Mouse (Mus musculus) left cerebral cortex, postnatal 36 days (tissue): Measurements from ENCODE around the gene Vmn1r152. TPM values are rescaled to one million over a fixed set of nuclear protein-coding genes. Genes with fewer than 3 reads are reported as not detected.
"Not testable (repeated sequence)": the region's sequence is repeated elsewhere in the genome, so short reads cannot be mapped to it uniquely, and the experiment has no call there.

Source experiments
- DNase-seq, 2 experiments: peaks; one replicate each; pipeline ENCODE4 v3.0.0; 2021 to 2022; ENCODE audit warnings: low spot score in 2 of 2, mixed read lengths in 1 of 2
- intact Hi-C: fragments of 180-260 bp; cut with DNase I; formaldehyde crosslinking; loops from one replicate; pipeline ENCODE4 v1.15.1; 2025
- total RNA-seq, 2 experiments: library from RNA; stranded (reverse); gene quantifications; 2 replicates each; pipeline ENCODE4 v1.2.3; 2021

Vmn1r152 gene
- total RNA-seq = not detected

DNA sequence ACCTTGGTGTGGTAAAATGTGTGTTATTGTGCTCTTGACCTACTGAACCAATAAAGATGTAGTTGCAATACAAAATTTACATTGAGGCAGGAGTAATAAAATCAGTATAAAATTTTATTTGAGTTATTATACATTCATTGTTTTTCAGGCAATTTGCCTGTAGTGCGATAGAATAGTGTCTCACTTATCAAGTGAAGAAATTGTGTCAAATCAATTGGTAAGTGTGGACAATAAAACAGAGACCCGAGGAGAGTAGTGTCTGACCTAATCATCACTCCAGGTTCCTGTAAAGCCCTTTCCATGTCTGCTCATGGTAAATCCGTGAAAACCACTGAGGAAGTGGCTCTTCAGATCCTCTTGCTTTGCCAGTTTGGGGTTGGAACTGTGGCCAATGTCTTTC is at the start of gene Vmn1r152:
Vmn1r152 (plus strand) TSS at position 301 of the 400 bp plus-strand sequence.
- intact Hi-C loops, DNase-seq: not testable (repeated sequence)

DNA sequence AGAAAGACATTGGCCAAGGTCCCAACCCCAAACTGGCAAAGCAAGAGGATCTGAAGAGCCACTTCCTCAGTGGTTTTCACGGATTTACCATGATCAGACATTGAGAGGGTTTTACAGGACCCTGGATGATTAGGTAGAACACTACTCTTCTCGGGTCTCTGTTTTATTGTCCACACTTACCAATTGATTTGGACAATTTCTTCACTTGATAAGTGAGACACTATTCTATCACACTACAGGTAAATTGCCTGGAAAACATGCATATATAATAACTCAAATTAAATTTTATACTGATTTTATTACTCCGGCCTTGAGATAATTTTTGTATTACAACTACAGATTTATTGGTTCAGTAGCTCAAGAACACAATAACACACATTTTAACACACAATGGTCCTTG is 23.2 kb upstream of the Vmn1r152 start, which contains the start of gene Vmn1r151:
Vmn1r151 (minus strand) TSS at position 101 of the 400 bp plus-strand sequence.
- intact Hi-C loops, DNase-seq: not testable (repeated sequence)

DNA sequence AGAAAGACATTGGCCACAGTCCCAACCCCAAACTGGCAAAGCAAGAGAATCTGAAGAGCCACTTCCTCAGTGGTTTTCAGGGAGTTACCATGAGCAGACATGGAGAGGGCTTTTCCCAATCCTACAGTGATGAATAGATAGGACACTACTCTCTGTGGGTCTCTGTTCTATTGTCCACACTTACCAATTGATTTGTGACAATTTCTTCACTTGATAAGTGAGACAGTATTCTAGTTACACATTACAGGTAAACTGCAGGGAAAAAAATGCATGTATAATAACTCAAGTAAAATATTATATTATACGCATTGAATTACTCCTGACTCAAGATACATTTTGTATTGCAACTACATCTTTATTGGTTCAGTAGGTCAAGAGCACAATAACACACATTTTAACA is 12.0 kb downstream of the Vmn1r152 start, which contains the start of gene Gm8677:
Gm8677 (minus strand) TSS at position 101 of the 400 bp plus-strand sequence.
- intact Hi-C loops, DNase-seq: not testable (repeated sequence)

- DNase-seq, intact Hi-C loops: not testable (repeated sequence)
Measured at GRCm38 (mm10) chr7:22565243-22565642, 42.5 kb downstream of the Vmn1r152 start, which contains the start of gene Gm4201. TSS of gene Gm4201 (minus strand) at chr7:22565343.

Other genes starting within 250 kb of the Vmn1r152 start
- not detected for gene Gm4187, start 193.2 kb upstream of the Vmn1r152 start, total RNA-seq
- not detected for gene Gm8660, start 151.9 kb upstream of the Vmn1r152 start, total RNA-seq
- not detected for gene Vmn1r148, start 109.4 kb upstream of the Vmn1r152 start, total RNA-seq
- not detected for gene Vmn1r149, start 84.7 kb upstream of the Vmn1r152 start, total RNA-seq
- gene Gm10665, start 58.9 kb upstream of the Vmn1r152 start, total RNA-seq = not detected
- not detected for gene Vmn1r151, start 23.3 kb upstream of the Vmn1r152 start, total RNA-seq
- not detected for gene Gm8677, start 11.9 kb downstream of the Vmn1r152 start, total RNA-seq
- gene Gm4201, start 42.4 kb downstream of the Vmn1r152 start, total RNA-seq = not detected
- not detected for gene Gm4565, start 65.2 kb downstream of the Vmn1r152 start, total RNA-seq
- gene Vmn1r155, start 135.1 kb downstream of the Vmn1r152 start, total RNA-seq = not detected
- gene Gm8693, start 169.3 kb downstream of the Vmn1r152 start, total RNA-seq = not detected
- gene Gm4567, start 196.7 kb downstream of the Vmn1r152 start, total RNA-seq = not detected
- gene Vmn1r157, start 238.7 kb downstream of the Vmn1r152 start, total RNA-seq = not detected